Mouse (Mus musculus): ENCODE measurements at regions not wholly inside any gene's neighbourhood (a gene's known extent, or its start where the extent isn't known, plus 50 kb on each side); places are given as distances from the start of the nearest gene placed in this dataset.

DNA sequence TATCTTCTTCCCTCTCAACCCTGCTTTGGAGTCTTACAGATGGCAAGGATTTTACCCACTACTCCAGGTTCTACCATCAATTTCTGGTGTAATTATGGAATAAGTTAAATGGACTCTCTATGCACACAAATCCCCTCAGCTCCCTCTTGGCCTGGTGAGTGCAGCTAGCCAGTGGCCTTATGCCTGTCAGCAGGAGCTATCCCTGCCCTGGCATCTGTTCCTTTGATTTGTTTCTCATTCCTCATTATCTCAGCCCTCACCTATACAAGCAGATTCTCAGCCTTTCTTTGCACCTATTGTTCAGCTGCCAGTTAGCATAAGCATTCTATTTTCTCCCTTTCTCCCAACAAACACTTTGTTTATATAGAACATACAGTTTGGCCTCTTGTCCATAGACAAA lies 150.3 kb downstream of the Rnf152 start:
- TF ChIP-seq CTCF (IDR thresholded peaks at IDR 0.05; ENCODE audit: low read depth) (no peak), EP300 (IDR thresholded peaks at IDR 0.05; ENCODE audit: low read depth) (no peak)
